Mouse (Mus musculus) embryonic fibroblast, embryonic 13.5 days (primary cell): ENCODE results near the gene Clspn. TPM values are rescaled to one million over a fixed set of nuclear protein-coding genes. Genes with fewer than 3 reads are reported as not detected.

Experiments used
- H3K27ac ChIP-seq: 2 replicates; pipeline ENCODE4 v1.5.1; 2012; ENCODE audit warnings: low read length, control low read depth, inconsistent platforms; ENCODE audit not compliant: insufficient read depth
- H3K4me1 ChIP-seq: 2 replicates; pipeline ENCODE4 v1.6.1; 2011; ENCODE audit warnings: low read length; ENCODE audit not compliant: control insufficient read depth, insufficient read depth
- H3K4me3 ChIP-seq: 2 replicates; pipeline ENCODE4 v1.5.1; 2011; ENCODE audit warnings: mild to moderate bottlenecking, control low read depth, low read length; ENCODE audit not compliant: insufficient read depth
- CTCF ChIP-seq: IDR thresholded peaks from 2 replicates; pipeline ENCODE4 v1.5.1; 2011; ENCODE audit warnings: mild to moderate bottlenecking, control low read depth, low read length, moderate library complexity, borderline replicate concordance; ENCODE audit not compliant: insufficient read depth
- POLR2A ChIP-seq: IDR thresholded peaks from 2 replicates; pipeline ENCODE4 v1.6.1; 2011; ENCODE audit warnings: low read depth, mild to moderate bottlenecking, control low read depth, low read length, moderate library complexity
- polyA plus RNA-seq: library from polyadenylated mRNA; stranded (reverse); fragments of >200 nt; gene quantifications from 2 replicates; pipeline ENCODE4 v1.2.4, GENCODE M21; 2011; ENCODE audit warnings: low read depth; ENCODE audit not compliant: missing spikeins, insufficient read length

Gene Clspn
- polyA plus RNA-seq, 1 experiment: 29.2 TPM

DNA sequence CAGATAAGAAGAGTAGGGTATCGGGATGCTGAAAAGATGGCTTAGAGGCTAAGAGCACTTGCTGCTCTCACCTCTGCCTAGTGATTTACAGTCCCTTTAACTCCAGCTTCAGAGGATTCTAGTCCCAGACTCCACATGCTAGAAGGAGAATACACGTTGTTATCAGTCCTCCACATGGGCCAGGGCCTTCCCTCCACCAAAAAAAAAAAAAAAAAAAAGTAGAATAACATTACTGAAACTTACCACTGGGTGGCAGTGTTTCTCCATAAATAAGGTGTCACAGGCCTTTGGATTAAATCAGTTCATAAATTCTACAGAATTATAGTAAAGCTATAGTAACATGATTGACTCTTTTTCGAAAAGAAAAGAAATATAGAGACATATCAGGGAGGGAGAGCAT is 2.3 kb upstream of the Clspn start:
- TF ChIP-seq CTCF (no peak), POLR2A (no peak)

DNA sequence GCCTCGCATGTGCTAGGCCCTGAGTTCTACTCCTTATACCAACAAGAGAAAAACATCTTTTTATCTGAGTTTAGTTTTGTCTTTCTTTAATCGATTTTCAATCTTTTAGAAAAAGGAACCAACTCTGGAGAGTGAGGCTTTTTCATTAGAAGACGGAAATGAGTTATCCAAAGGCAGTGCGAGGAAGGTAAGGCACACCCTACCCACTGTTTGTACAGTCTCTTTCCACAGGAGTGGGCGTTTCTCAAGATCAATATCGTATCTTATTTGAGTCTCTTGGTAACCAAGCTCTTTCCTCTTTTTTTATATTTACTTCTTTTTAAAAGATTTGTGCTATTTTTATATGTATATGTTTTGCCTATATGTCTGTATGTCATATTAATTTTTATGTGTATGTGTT is 7.1 kb downstream of the Clspn start:
- no peaks in the 10 kb centered on the region for H3K4me1 ChIP-seq
- no peak overlapping the region for H3K27ac ChIP-seq
- TF ChIP-seq CTCF (no peak), POLR2A (no peak)
- H3K4me3 ChIP-seq: no peak overlapping the region

More for the DNA sequence above, 2.3 kb upstream of the Clspn start:
- Histone ChIP-seq H3K4me1 (no peaks in the 10 kb centered on the region; the same call in 1 of the 2 replicates), H3K27ac (no peak overlapping the region), H3K4me3 (no peak overlapping the region)

DNA sequence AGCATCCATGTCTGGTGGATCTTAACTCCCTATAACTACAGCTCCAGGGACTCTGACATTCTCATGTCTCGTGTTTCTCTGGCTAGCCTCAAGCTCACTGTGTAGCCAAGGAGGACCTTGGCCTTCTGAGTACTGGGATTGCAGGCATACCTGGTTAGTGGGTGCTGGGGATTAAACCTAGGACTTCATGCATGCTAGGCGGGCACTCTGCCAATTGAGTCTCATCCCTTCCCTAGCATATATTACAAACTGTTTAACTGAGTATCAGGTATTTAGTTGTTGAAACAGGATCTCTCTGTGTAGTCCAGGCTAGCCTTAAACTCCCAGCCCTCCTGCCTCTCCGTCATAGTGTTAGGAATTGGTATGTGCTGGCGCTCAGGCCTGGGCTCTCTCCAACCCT is 10.5 kb downstream of the Clspn start:
- no peak overlapping the region for H3K27ac ChIP-seq
- TF ChIP-seq POLR2A (no peak), CTCF (no peak)
- H3K4me3 ChIP-seq: no peak overlapping the region
- H3K4me1 ChIP-seq: no peaks in the 10 kb centered on the region

GRCm38 (mm10) chr4:126569783-126570182 is 13.0 kb downstream of the Clspn start:
- H3K4me1 ChIP-seq: no peaks in the 10 kb centered on the region
- H3K27ac ChIP-seq: no peak overlapping the region
- TF ChIP-seq POLR2A: no peak
- no peak for TF ChIP-seq CTCF
- H3K4me3 ChIP-seq: no peak overlapping the region

DNA sequence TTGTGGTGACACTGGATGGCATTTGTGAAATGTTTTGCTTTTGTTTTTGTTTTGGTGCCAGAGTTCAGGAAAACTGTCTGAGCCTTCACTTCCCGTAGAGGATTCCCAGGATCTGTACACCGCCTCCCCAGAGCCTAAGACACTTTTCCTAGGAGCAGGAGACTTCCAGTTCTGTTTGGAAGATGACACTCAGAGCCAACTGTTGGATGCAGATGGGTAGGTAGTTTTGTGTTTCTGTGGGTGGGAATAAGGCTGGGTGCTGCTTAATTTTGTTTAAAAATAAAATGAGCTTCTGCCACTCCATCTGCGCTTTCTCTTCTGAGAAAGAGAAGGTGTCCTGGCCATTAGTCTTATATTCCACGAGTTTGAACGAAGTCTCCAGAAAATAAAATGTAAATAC is 19.5 kb downstream of the Clspn start:
- H3K27ac ChIP-seq: no peak overlapping the region

GRCm38 (mm10) chr4:126577920-126578319 is 21.2 kb downstream of the Clspn start:
- Histone ChIP-seq H3K4me1 (no peaks in the 10 kb centered on the region), H3K4me3 (no peak overlapping the region), H3K27ac (no peak overlapping the region)
- TF ChIP-seq POLR2A (no peak), CTCF (no peak)

More for the DNA sequence above, 19.5 kb downstream of the Clspn start:
- Histone ChIP-seq H3K4me3 (no peak overlapping the region), H3K4me1 (no peaks in the 10 kb centered on the region)
- TF ChIP-seq CTCF (no peak), POLR2A (no peak)

DNA sequence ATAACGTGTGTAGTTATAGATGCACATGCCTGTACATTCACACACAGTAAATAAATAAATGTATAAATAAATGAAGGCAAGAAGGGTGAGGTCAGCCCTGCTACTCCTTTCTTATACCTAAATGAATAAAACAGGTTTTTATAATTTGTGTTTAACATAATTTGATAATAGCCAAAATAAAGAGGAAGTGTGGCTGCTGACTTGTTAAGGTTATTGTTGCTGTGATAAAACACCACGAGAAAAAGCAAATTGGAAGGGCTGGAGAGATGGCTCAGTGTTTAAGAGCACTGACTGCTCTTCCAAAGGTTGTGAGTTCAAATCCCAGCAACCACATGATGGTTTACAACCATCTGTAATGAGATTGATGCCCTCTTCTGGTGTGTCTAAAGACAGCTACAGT is 22.3 kb downstream of the Clspn start:
- Histone ChIP-seq H3K4me1 (no peaks in the 10 kb centered on the region), H3K4me3 (no peak overlapping the region), H3K27ac (no peak overlapping the region)
- TF ChIP-seq POLR2A (no peak), CTCF (no peak)

DNA sequence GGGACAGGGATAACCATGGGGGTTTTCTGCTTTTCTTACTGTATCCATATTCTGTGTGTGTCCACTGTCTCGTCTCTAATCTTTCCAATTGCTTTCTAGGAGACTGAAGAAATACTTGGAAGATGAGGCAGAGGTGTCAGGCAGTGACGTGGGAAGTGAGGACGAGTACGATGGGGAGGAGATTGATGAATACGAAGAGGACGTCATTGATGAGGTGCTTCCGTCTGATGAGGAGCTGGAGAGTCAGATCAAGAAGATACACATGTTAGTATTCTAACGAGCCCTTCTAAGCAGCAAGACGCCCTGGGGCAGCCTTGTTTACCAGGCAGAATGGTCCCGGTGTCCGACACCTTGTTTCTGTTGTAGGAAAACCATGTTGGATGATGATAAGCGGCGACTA is 29.0 kb downstream of the Clspn start:
- Histone ChIP-seq H3K27ac (no peak overlapping the region), H3K4me1 (no peaks in the 10 kb centered on the region), H3K4me3 (no peak overlapping the region)
- no peak for TF ChIP-seq POLR2A
- TF ChIP-seq CTCF: no peak

DNA sequence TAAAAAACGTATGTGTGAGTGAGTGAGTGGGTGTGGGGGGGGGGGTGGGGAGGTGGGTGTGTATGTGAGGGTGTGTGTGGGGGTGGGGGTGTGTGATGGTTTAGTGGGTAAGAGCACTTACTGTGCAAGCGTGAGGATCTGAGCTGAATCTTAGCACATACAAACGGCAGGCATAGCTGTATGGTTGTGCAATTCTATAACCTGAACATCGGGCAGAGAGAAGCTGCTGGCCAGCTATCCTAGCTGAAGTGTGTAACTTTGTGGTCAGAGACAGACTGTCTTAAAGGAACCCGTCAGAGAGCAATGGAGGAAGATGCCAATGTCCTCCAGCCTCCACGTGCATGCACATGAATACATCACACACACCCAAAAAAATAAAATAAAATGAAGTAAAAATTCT is 35.3 kb downstream of the Clspn start:
- H3K27ac ChIP-seq: no peak overlapping the region
- H3K4me1 ChIP-seq: no peaks in the 10 kb centered on the region
- no peak overlapping the region for H3K4me3 ChIP-seq
- TF ChIP-seq POLR2A (no peak), CTCF (no peak)

GRCm38 (mm10) chr4:126599971-126600754 is 43.4 kb downstream of the Clspn start:
- H3K27ac ChIP-seq: no peak overlapping the region
- no peak overlapping the region for H3K4me3 ChIP-seq
- H3K4me1 ChIP-seq: no peaks in the 10 kb centered on the region
- TF ChIP-seq POLR2A (no peak), CTCF (0 out of 2 replicates have a peak, but pooled peaks have one; percentile 45)
